Mouse (Mus musculus): ENCODE results near the gene Mocs3. TPM values are rescaled to one million over a fixed set of nuclear protein-coding genes. Genes with fewer than 3 reads are reported as not detected.
A peak's percentile ranks its signal among the peaks of the same experiment; 100 is the strongest.

Mocs3 gene
- polyA plus RNA-seq, 2 experiments: 10.6 to 12.2 TPM

DNA sequence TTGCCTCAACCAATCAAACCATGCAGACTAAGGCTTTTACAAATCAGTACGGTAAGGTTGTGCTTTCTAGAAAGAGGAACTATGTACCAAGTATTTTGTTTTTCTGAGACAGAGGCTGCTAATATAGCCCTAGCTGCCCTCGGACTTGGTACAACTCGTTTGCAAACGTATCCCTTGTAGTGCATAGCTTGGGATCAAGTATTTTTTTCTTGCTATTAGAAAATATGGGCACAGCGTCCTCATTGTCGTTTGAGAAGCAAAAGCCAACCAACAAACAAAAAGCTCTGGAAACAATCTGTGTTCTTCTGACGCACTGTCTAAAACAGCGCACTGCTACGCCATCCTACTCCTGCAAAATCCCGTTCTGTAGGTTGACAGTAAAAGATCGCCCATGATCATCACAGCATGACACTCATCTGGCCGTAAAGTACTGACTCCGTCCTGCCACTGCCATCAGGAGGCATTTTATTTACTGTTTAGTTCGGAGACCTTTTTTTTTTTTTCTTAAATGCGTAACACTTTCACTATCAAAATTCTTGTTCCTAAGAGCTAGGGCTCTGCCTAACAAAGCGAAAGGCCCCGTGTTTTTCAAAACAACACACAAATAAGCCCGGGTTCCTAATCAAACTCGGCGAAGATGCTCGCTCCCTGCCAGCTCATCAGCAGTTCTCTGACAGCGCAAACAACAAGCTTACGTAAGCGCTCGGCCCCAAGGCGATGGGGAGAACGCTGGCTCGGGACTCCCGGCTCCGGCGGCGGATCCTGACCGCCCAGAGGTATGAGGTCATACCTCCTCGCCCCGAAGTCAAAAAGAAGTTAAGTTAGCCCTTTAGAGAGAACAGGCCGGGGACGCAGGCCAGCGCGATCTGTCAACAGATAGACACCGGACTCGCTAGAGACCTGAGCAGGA lies 1.1 kb upstream of the Mocs3 start:
- H3K36me3 ChIP-seq (ENCODE audit: control insufficient read depth, insufficient read depth, low read length): peaks cover 46% of the 10 kb centered on the region
- H3K9me3 ChIP-seq (ENCODE audit: control insufficient read depth, low read length): no peaks in the 10 kb centered on the region
- H3K27me3 ChIP-seq (ENCODE audit: control insufficient read depth, insufficient read depth, low read length): no peaks in the 10 kb centered on the region
- H3K27ac ChIP-seq (replicated peaks; ENCODE audit: low read depth, low read length): peak overlapping the region; percentile 91
- 18% methylated on average over 41 of the region's 41 CpGs for WGBS
- DNase-seq (ENCODE audit: low spot score) (no peak), ATAC-seq (ENCODE audit: low FRiP score, low read depth) (no peak)
- peak overlapping the region; percentile 100 for H3K4me3 ChIP-seq (replicated peaks; ENCODE audit: low read length)
- TF ChIP-seq POLR2A (IDR thresholded peaks at IDR 0.05; ENCODE audit: borderline replicate concordance, extremely low read depth, insufficient read depth, insufficient read length): no peak
- peaks cover 19% of the 10 kb centered on the region for H3K4me1 ChIP-seq (ENCODE audit: control insufficient read depth, insufficient read depth, low read length)
- peak overlapping the region; percentile 97 for H3K4me2 ChIP-seq (replicated peaks; ENCODE audit: low read depth, low read length, severe bottlenecking)
- peak overlapping the region; percentile 93 for H3K9ac ChIP-seq (ENCODE audit: low read depth, low read length, severe bottlenecking)

DNA sequence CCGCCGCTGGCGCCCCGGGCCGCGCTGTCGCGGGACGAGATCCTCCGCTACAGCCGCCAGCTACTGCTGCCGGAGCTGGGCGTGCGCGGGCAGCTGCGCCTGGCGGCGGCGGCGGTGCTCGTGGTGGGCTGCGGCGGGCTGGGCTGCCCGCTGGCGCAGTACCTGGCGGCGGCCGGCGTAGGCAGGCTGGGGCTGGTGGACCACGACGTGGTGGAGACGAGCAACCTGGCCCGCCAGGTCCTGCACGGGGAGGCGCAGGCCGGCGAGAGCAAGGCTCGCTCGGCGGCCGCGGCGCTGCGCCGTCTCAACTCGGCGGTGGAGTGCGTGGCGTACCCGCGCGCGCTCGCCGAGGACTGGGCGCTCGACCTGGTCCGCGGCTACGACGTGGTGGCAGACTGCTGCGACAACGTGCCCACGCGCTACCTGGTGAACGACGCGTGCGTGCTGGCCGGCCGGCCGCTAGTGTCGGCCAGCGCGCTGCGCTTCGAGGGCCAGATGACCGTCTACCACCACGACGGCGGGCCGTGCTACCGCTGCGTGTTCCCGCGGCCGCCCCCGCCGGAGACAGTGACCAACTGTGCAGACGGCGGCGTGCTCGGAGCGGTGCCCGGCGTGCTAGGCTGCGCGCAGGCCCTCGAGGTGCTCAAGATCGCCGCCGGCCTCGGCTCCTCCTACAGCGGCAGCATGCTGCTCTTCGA lies 500 bp downstream of the Mocs3 start:
- no peak for DNase-seq (ENCODE audit: low spot score)
- peaks cover 31% of the 10 kb centered on the region for H3K36me3 ChIP-seq (ENCODE audit: control insufficient read depth, insufficient read depth, low read length)
- WGBS: 9% methylated on average over 61 of the region's 105 CpGs

DNA sequence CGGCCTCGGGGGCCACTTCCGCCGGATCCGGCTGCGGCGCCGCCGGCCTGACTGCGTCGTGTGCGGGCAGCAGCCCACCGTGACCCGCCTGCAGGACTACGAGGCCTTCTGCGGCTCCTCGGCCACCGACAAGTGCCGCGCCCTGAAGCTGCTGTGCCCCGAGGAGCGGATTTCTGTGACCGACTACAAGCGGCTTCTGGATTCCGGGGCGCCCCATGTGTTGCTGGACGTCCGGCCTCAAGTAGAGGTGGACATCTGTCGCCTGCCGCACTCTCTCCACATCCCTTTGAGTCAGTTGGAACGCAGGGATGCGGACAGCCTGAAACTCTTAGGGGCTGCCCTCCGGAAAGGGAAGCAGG lies 1.0 kb downstream of the Mocs3 start:
- no peak overlapping the region for H3K27ac ChIP-seq (replicated peaks; ENCODE audit: low read depth, low read length)
- H3K9ac ChIP-seq (ENCODE audit: low read depth, low read length, severe bottlenecking): peak overlapping the region; percentile 93
- DNase-seq (ENCODE audit: low spot score) (no peak), ATAC-seq (ENCODE audit: low FRiP score, low read depth) (no peak)
- peak overlapping the region; percentile 97 for H3K4me2 ChIP-seq (replicated peaks; ENCODE audit: low read depth, low read length, severe bottlenecking)
- peaks cover 19% of the 10 kb centered on the region for H3K4me1 ChIP-seq (ENCODE audit: control insufficient read depth, insufficient read depth, low read length)
- no peaks in the 10 kb centered on the region for H3K9me3 ChIP-seq (ENCODE audit: control insufficient read depth, low read length)
- TF ChIP-seq POLR2A (IDR thresholded peaks at IDR 0.05; ENCODE audit: borderline replicate concordance, extremely low read depth, insufficient read depth, insufficient read length): no peak
- H3K36me3 ChIP-seq (ENCODE audit: control insufficient read depth, insufficient read depth, low read length): peaks cover 25% of the 10 kb centered on the region
- 57% methylated on average over 33 of the region's 33 CpGs for WGBS
- H3K27me3 ChIP-seq (ENCODE audit: control insufficient read depth, insufficient read depth, low read length): no peaks in the 10 kb centered on the region
- peak overlapping the region; percentile 100 for H3K4me3 ChIP-seq (replicated peaks; ENCODE audit: low read length)

More for the DNA sequence above, 500 bp downstream of the Mocs3 start:
- peaks cover 19% of the 10 kb centered on the region for H3K4me1 ChIP-seq (ENCODE audit: control insufficient read depth, insufficient read depth, low read length)
- H3K4me3 ChIP-seq (replicated peaks; ENCODE audit: low read length): peak overlapping the region; percentile 100
- H3K27me3 ChIP-seq (ENCODE audit: control insufficient read depth, insufficient read depth, low read length): no peaks in the 10 kb centered on the region
- H3K27ac ChIP-seq (replicated peaks; ENCODE audit: low read depth, low read length): peak overlapping the region; percentile 91
- peak overlapping the region; percentile 97 for H3K4me2 ChIP-seq (replicated peaks; ENCODE audit: low read depth, low read length, severe bottlenecking)
- peak overlapping the region; percentile 93 for H3K9ac ChIP-seq (ENCODE audit: low read depth, low read length, severe bottlenecking)
- no peaks in the 10 kb centered on the region for H3K9me3 ChIP-seq (ENCODE audit: control insufficient read depth, low read length)
- peak; percentile 42; the same call in 1 of the 2 replicates for ATAC-seq (ENCODE audit: low FRiP score, low read depth)
- no peak for TF ChIP-seq POLR2A (IDR thresholded peaks at IDR 0.05; ENCODE audit: borderline replicate concordance, extremely low read depth, insufficient read depth, insufficient read length)

GRCm38 (mm10) chr2:168233286-168233685 lies 2.9 kb downstream of the Mocs3 start:
- 89% methylated on average over 5 of the region's 5 CpGs for WGBS
- ATAC-seq (ENCODE audit: low FRiP score, low read depth): no peak
- DNase-seq (ENCODE audit: low spot score): no peak
- H3K4me2 ChIP-seq (replicated peaks; ENCODE audit: low read depth, low read length, severe bottlenecking): no peak overlapping the region
- no peak overlapping the region for H3K27ac ChIP-seq (replicated peaks; ENCODE audit: low read depth, low read length)
- H3K27me3 ChIP-seq (ENCODE audit: control insufficient read depth, insufficient read depth, low read length): no peaks in the 10 kb centered on the region
- H3K9me3 ChIP-seq (ENCODE audit: control insufficient read depth, low read length): no peaks in the 10 kb centered on the region
- H3K4me3 ChIP-seq (replicated peaks; ENCODE audit: low read length): no peak overlapping the region
- H3K4me1 ChIP-seq (ENCODE audit: control insufficient read depth, insufficient read depth, low read length): peaks cover 19% of the 10 kb centered on the region
- H3K36me3 ChIP-seq (ENCODE audit: control insufficient read depth, insufficient read depth, low read length): peaks cover 17% of the 10 kb centered on the region
- H3K9ac ChIP-seq (ENCODE audit: low read depth, low read length, severe bottlenecking): no peak overlapping the region
- TF ChIP-seq POLR2A (IDR thresholded peaks at IDR 0.05; ENCODE audit: borderline replicate concordance, extremely low read depth, insufficient read depth, insufficient read length): no peak

DNA sequence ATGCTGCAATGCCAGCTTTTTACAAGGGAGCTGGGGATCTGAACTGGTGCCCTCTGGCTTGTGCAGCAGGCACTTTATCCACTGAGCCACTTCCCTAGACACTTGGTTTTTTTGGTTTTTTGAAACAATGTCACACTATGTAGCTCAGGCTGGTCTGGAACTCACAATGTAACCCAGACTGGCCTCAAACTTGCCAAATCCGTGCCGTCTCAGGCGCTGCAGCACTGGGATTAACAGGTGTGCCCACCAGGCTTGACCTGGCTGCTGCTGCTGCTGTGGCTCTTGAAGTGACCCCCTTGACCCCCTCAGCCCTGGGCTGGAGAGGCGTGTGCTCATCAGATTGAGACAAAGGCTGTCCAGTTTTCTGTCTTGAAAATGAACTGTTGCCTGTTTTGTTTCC lies 7.9 kb downstream of the Mocs3 start:
- no peaks in the 10 kb centered on the region for H3K9me3 ChIP-seq (ENCODE audit: control insufficient read depth, low read length)
- no peaks in the 10 kb centered on the region for H3K4me1 ChIP-seq (ENCODE audit: control insufficient read depth, insufficient read depth, low read length)
- no peak overlapping the region for H3K9ac ChIP-seq (ENCODE audit: low read depth, low read length, severe bottlenecking)
- ATAC-seq (ENCODE audit: low FRiP score, low read depth): no peak
- no peak overlapping the region for H3K27ac ChIP-seq (replicated peaks; ENCODE audit: low read depth, low read length)
- DNase-seq (ENCODE audit: low spot score): no peak
- H3K27me3 ChIP-seq (ENCODE audit: control insufficient read depth, insufficient read depth, low read length): no peaks in the 10 kb centered on the region
- peaks cover 10% of the 10 kb centered on the region; the same call in 1 of the 2 replicates for H3K36me3 ChIP-seq (ENCODE audit: control insufficient read depth, insufficient read depth, low read length)
- TF ChIP-seq POLR2A (IDR thresholded peaks at IDR 0.05; ENCODE audit: borderline replicate concordance, extremely low read depth, insufficient read depth, insufficient read length): no peak
- 83% methylated on average over 4 of the region's 4 CpGs for WGBS
- H3K4me2 ChIP-seq (replicated peaks; ENCODE audit: low read depth, low read length, severe bottlenecking): no peak overlapping the region
- no peak overlapping the region for H3K4me3 ChIP-seq (replicated peaks; ENCODE audit: low read length)

All from limb, embryonic 14.5 days (tissue).